Mouse (Mus musculus): ENCODE results near the gene Acaa1a. TPM values are rescaled to one million over a fixed set of nuclear protein-coding genes. Genes with fewer than 3 reads are reported as not detected.

The Acaa1a gene
- total RNA-seq, 2 experiments from 2014 or later = 60.7 to 63.8 TPM

- DNase-seq = no peak
These were observed 55.3 kb downstream of the Acaa1a start for GRCm38 (mm10) chr9:119394808-119395207.

Other genes with a start within 250 kb of the Acaa1a start
- gene Plcd1, start 246.2 kb upstream of the Acaa1a start, total RNA-seq (2021) = 10 to 100 TPM; 16.3 to 20.1 TPM
- under 1 TPM; 0.05 to 0.18 TPM for gene Dlec1, start 237.2 kb upstream of the Acaa1a start, total RNA-seq (2021)
- 1 to 10 TPM; 1.8 to 1.9 TPM for gene Acaa1b, start 182.6 kb upstream of the Acaa1a start, total RNA-seq (2021)
- gene Gm47289, start 180.5 kb upstream of the Acaa1a start, total RNA-seq (2021) = not detected
- not detected for gene Slc22a13, start 130.6 kb upstream of the Acaa1a start, total RNA-seq (2021)
- 10 to 100 TPM; 35.5 to 36.5 TPM for gene Oxsr1, start 17.2 kb upstream of the Acaa1a start, total RNA-seq (2021)
- 10 to 100 TPM; 12.1 to 12.7 TPM for gene Myd88, start 1.7 kb downstream of the Acaa1a start, total RNA-seq (2021)
- 1 to 10 TPM in 1 of 2 experiments, under 1 TPM in 1; 0.52 to 1.0 TPM for gene Xylb, start 17.7 kb downstream of the Acaa1a start, total RNA-seq (2021)
- under 1 TPM in 1 of 2 experiments, not detected in 1; 0.27 TPM for gene Slc22a14, start 25.9 kb downstream of the Acaa1a start, total RNA-seq (2021)
- 1 to 10 TPM; 6.2 to 6.5 TPM for gene Acvr2b, start 62.4 kb downstream of the Acaa1a start, total RNA-seq (2021)
- 1 to 10 TPM; 4.2 to 4.5 TPM for gene Exog, start 105.3 kb downstream of the Acaa1a start, total RNA-seq (2021)
- gene Scn5a, start 239.3 kb downstream of the Acaa1a start, total RNA-seq (2021) = 100 to 1,000 TPM; 120 to 122 TPM